Mouse (Mus musculus): ENCODE results near the gene Asrgl1.

GRCm38 (mm10) chr19:9073776-9074411, 61.5 kb downstream of the Asrgl1 start:
- no peak for TF ChIP-seq GATA1 (IDR thresholded peaks at IDR 0.05; ENCODE audit: borderline replicate concordance, low read length)
- no peak for TF ChIP-seq FLI1 (IDR thresholded peaks at IDR 0.05; ENCODE audit: low read length)

All from megakaryocyte, embryonic 14.5 days (primary cell).